ENCODE assay signal across 17 mouse cellular contexts in the genomic region with DNA sequence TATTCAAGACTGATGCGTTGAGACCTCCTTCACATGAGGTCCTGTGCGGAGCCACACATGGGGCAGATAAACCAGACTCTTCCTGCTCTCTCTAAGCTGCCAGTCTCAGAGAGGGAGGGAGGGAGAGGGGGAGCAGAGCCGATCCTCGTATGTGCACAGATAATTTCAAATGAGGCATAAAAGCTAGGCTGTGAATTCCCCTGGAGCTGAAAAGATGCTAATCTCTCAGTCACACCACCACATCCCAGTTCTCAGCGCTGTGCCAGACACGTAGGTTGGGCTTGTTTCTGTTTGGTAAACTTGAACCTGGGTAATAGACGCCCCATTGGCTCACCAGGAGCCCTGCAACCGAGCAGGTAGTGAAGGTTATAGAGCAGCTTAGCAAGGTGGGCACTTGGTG. TPM values are rescaled to one million over a fixed set of nuclear protein-coding genes. Genes with fewer than 3 reads are reported as not detected.
DNase-seq lines count a peak whose midpoint lies in the region; ATAC-seq and TF ChIP-seq lines count a peak whose summit lies in the region.
"Had no signal": no experiment of that assay in that cellular context is flagged by ENCODE, and none has a peak within 500 bp of the region (broad histone marks: within the 10 kb centered on the region; RNA-seq: fewer than 3 reads in every experiment).

No protein-coding gene starts in this region.

- no peak overlapping the region for H3K4me2 ChIP-seq in kidney, embryonic 16.5 days (replicated peaks; ENCODE audit: low read depth, low read length)
- H3K4me2 ChIP-seq: neural tube, embryonic 12.5 days had no signal

- no peak for ATAC-seq in kidney, embryonic 16.5 days (ENCODE audit: low FRiP score, low TSS enrichment)

- H3K9ac ChIP-seq in kidney, embryonic 16.5 days (replicated peaks; ENCODE audit: low read length) = no peak overlapping the region
- H3K9ac ChIP-seq: neural tube, embryonic 12.5 days had no signal

- no peaks in the 10 kb centered on the region for H3K27me3 ChIP-seq in heart, embryonic 10.5 days (ENCODE audit: insufficient read depth, poor library complexity, severe bottlenecking)
- no peaks in the 10 kb centered on the region for H3K27me3 ChIP-seq in kidney, embryonic 16.5 days (ENCODE audit: insufficient read depth, low read length)
- no peaks in the 10 kb centered on the region for H3K27me3 ChIP-seq in kidney, adult 2 months (replicated peaks; ENCODE audit: control insufficient read depth, insufficient read depth, low read length)
- no peaks in the 10 kb centered on the region for H3K27me3 ChIP-seq in spleen, adult 2 months (ENCODE audit: control insufficient read depth, insufficient read depth, low read length)
- H3K27me3 ChIP-seq in thymus, adult 2 months (ENCODE audit: control insufficient read depth, insufficient read depth, low read length) = no peaks in the 10 kb centered on the region
- H3K27me3 ChIP-seq: neural tube, embryonic 12.5 days had no signal

- peak overlapping the region; percentile 93 for H3K27ac ChIP-seq in heart, embryonic 10.5 days
- peak overlapping the region; percentile 66; the same call in 1 of the 2 replicates for H3K27ac ChIP-seq in kidney, embryonic 16.5 days (ENCODE audit: low read length)
- no peak overlapping the region for H3K27ac ChIP-seq in kidney, adult 2 months (ENCODE audit: insufficient read depth, low read depth, low read length)
- peak overlapping the region; percentile 26; the same call in 1 of the 2 replicates for H3K27ac ChIP-seq in spleen, adult 2 months (ENCODE audit: insufficient read depth, low read length)
- no peak overlapping the region for H3K27ac ChIP-seq in thymus, adult 2 months (ENCODE audit: control insufficient read depth, insufficient read depth, low read length)
- H3K27ac ChIP-seq: layer of hippocampus, adult 2 months; neural tube, embryonic 12.5 days had no signal

- H3K9me3 ChIP-seq in heart, embryonic 10.5 days = no peaks in the 10 kb centered on the region
- no peaks in the 10 kb centered on the region for H3K9me3 ChIP-seq in kidney, embryonic 16.5 days (ENCODE audit: low read length)
- H3K9me3 ChIP-seq: G1E; neural tube, embryonic 12.5 days had no signal

- no peak for TF ChIP-seq POLR2A in kidney, adult 2 months (IDR thresholded peaks at IDR 0.05; ENCODE audit: low read depth, low read length)
- no peak for TF ChIP-seq POLR2A in spleen, adult 2 months (IDR thresholded peaks at IDR 0.05; ENCODE audit: low read depth, low read length)
- no peak for TF ChIP-seq POLR2A in thymus, adult 2 months (IDR thresholded peaks at IDR 0.05; ENCODE audit: control insufficient read depth, extremely low read depth, insufficient read depth, low read length, poor library complexity)

- H3K4me3 ChIP-seq in heart, embryonic 10.5 days = no peak overlapping the region
- no peak overlapping the region for H3K4me3 ChIP-seq in kidney, embryonic 16.5 days (ENCODE audit: low read length)
- no peak overlapping the region for H3K4me3 ChIP-seq in kidney, adult 2 months (ENCODE audit: insufficient read depth, low read depth, low read length)
- no peak overlapping the region for H3K4me3 ChIP-seq in spleen, adult 2 months (ENCODE audit: extremely low read depth, insufficient read depth, insufficient read length)
- H3K4me3 ChIP-seq in thymus, adult 2 months (ENCODE audit: control insufficient read depth, insufficient read depth, low read length) = no peak overlapping the region
- H3K4me3 ChIP-seq: erythroblast, embryonic 14.5 days; layer of hippocampus, adult 2 months; neural tube, embryonic 12.5 days had no signal

- DNase-seq in heart, embryonic 10.5 days (ENCODE audit: low spot score) = no peak
- no peak for DNase-seq in heart, adult 8-10 months (ENCODE audit: low spot score)
- no peak for DNase-seq in kidney, adult 2 months
- DNase-seq in spleen, adult 2 months (ENCODE audit: low read depth in 1 of 2, low spot score in 2 of 2) = no peak
- no peak for DNase-seq in spleen, postnatal 36 days (ENCODE audit: low spot score in 2 of 2)
- DNase-seq in thymus, adult 2 months = no peak
- no peak for DNase-seq in right cerebral cortex, postnatal 14 days
- DNase-seq: cerebellum, adult 11-12 months; heart, postnatal 14 days; midbrain, embryonic 14.5 days; spleen, adult 18-20 months had no signal

- WGBS in heart, embryonic 10.5 days = 60% methylated on average over 8 of the region's 8 CpGs
- WGBS in kidney, embryonic 16.5 days = 73% methylated on average over 8 of the region's 8 CpGs
- 77% methylated on average over 8 of the region's 8 CpGs for WGBS in kidney, adult 2 months
- WGBS in spleen, adult 2 months = 76% methylated on average over 8 of the region's 8 CpGs
- 87% methylated on average over 8 of the region's 8 CpGs for WGBS in thymus, adult 2 months

- TF ChIP-seq CTCF in kidney, adult 2 months (conservative IDR thresholded peaks at IDR 0.05; ENCODE audit: insufficient read depth, insufficient read length, low read depth, low read length) = no peak
- TF ChIP-seq CTCF in spleen, adult 2 months (IDR thresholded peaks at IDR 0.05; ENCODE audit: extremely low read depth, insufficient read depth, insufficient read length, insufficient replicate concordance) = no peak
- TF ChIP-seq CTCF in thymus, adult 2 months (IDR thresholded peaks at IDR 0.05; ENCODE audit: borderline replicate concordance, control insufficient read depth, extremely low read depth, insufficient read depth, low read length, poor library complexity) = no peak

- H3K4me1 ChIP-seq in heart, embryonic 10.5 days = peaks cover 86% of the 10 kb centered on the region
- H3K4me1 ChIP-seq in kidney, embryonic 16.5 days (ENCODE audit: insufficient read depth, low read length) = peaks cover 67% of the 10 kb centered on the region
- H3K4me1 ChIP-seq in kidney, adult 2 months (ENCODE audit: control insufficient read depth, insufficient read depth, low read length) = peaks cover 37% of the 10 kb centered on the region
- no peaks in the 10 kb centered on the region for H3K4me1 ChIP-seq in spleen, adult 2 months (ENCODE audit: control insufficient read depth, insufficient read depth, insufficient read length)
- H3K4me1 ChIP-seq in thymus, adult 2 months (replicated peaks; ENCODE audit: control insufficient read depth, insufficient read depth, low read length) = no peaks in the 10 kb centered on the region

- peaks cover 33% of the 10 kb centered on the region for H3K36me3 ChIP-seq in heart, embryonic 10.5 days
- peaks cover 18% of the 10 kb centered on the region for H3K36me3 ChIP-seq in kidney, embryonic 16.5 days (ENCODE audit: insufficient read depth, low read length)
- no peaks in the 10 kb centered on the region for H3K36me3 ChIP-seq in kidney, adult 2 months (ENCODE audit: control insufficient read depth, insufficient read depth, low read length)
- no peaks in the 10 kb centered on the region for H3K36me3 ChIP-seq in spleen, adult 2 months (ENCODE audit: control insufficient read depth, insufficient read depth, low read length)
- H3K36me3 ChIP-seq in thymus, adult 2 months (ENCODE audit: control insufficient read depth, insufficient read depth, low read length) = no peaks in the 10 kb centered on the region
- H3K36me3 ChIP-seq: G1E; neural tube, embryonic 12.5 days had no signal

RNA-seq across cellular contexts. Expression of a gene that starts 12.4 kb away (rescaled TPM):
- polyA plus RNA-seq in heart, embryonic 10.5 days (2016; fragmentation: Nextera tagmentation; extraction: Ambion mirVana) = 5.2 and 6.3 TPM in 2 replicates
- total RNA-seq in heart, adult 8-10 months (2022) = 1 to 10 TPM; 4.6 to 7.1 (median 5.2) TPM
- 8.3 and 8.6 TPM in 2 replicates for polyA plus RNA-seq in kidney, embryonic 16.5 days (2015; fragmentation: Nextera tagmentation; extraction: Ambion mirVana)
- 8.1 and 9.6 TPM in 2 replicates for polyA plus RNA-seq in kidney, adult 2 months (2012; rRNA removed)
- 8.0 and 9.8 TPM in 2 replicates for polyA plus RNA-seq in spleen, adult 2 months (2012; rRNA removed)
- 3.6 and 3.9 TPM in 2 replicates for polyA plus RNA-seq in thymus, adult 2 months (2012; rRNA removed)
- total RNA-seq: G1E had no signal
- polyA plus RNA-seq: erythroblast, embryonic 14.5 days; G1E had no signal

RNA-seq across cellular contexts. Expression of a gene that starts 54.5 kb away (rescaled TPM):
- 0.62 and 1.2 TPM in 2 replicates for polyA plus RNA-seq in heart, embryonic 10.5 days (2016; fragmentation: Nextera tagmentation; extraction: Ambion mirVana)
- 1 to 10 TPM; 2.4 to 5.5 (median 4.1) TPM for total RNA-seq in heart, adult 8-10 months (2022)
- polyA plus RNA-seq in kidney, embryonic 16.5 days (2015; fragmentation: Nextera tagmentation; extraction: Ambion mirVana) = 3.0 and 3.1 TPM in 2 replicates
- 1.8 and 2.0 TPM in 2 replicates for polyA plus RNA-seq in kidney, adult 2 months (2012; rRNA removed)
- polyA plus RNA-seq in spleen, adult 2 months (2012; rRNA removed) = 0.22 and 0.34 TPM in 2 replicates
- 0.17 and 0.40 TPM in 2 replicates for polyA plus RNA-seq in thymus, adult 2 months (2012; rRNA removed)
- total RNA-seq: G1E had no signal
- polyA plus RNA-seq: erythroblast, embryonic 14.5 days; G1E; liver, embryonic 16.5 days had no signal

Comparison
In these comparisons a context has a peak if more than half of its experiments do, and no peak if none do; other contexts are left out.
1. H3K27ac ChIP-seq: peak in heart, embryonic 10.5 days (single experiment), kidney, embryonic 16.5 days (single experiment) and spleen, adult 2 months (single experiment); none in kidney, adult 2 months (single experiment) and thymus, adult 2 months (single experiment).